Mouse (Mus musculus) embryo, embryonic 11.5 days (tissue): Measurements from ENCODE around the gene Vasp.
A peak's percentile ranks its signal among the peaks of the same experiment; 100 is the strongest.

Experiments used
- DNase-seq: peaks from one replicate; pipeline ENCODE4 v3.0.0-alpha.2; 2012; ENCODE audit warnings: low read depth, low spot score

Gene Vasp

GRCm38 (mm10) chr7:19271238-19272172, at the start of gene Vasp:
TSS of gene Vasp (minus strand) at chr7:19271817.
- peak; percentile 73 for DNase-seq

- DNase-seq = no peak
Measured at GRCm38 (mm10) chr7:19320637-19321036, 49.0 kb upstream of the Vasp start.

GRCm38 (mm10) chr7:19319906-19320305, 48.3 kb upstream of the Vasp start:
- peak; percentile 96 for DNase-seq

GRCm38 (mm10) chr7:19319458-19319857, 47.8 kb upstream of the Vasp start:
- no peak for DNase-seq

GRCm38 (mm10) chr7:19318676-19319075, 47.1 kb upstream of the Vasp start:
- no peak for DNase-seq

GRCm38 (mm10) chr7:19318201-19318600, 46.6 kb upstream of the Vasp start:
- no peak for DNase-seq

GRCm38 (mm10) chr7:19316451-19317161, 45.0 kb upstream of the Vasp start:
- no peak for DNase-seq

- DNase-seq = no peak
Measured at GRCm38 (mm10) chr7:19314033-19314432, 42.4 kb upstream of the Vasp start.

- no peak for DNase-seq
Measured at GRCm38 (mm10) chr7:19311991-19312390, 40.4 kb upstream of the Vasp start.

GRCm38 (mm10) chr7:19309884-19310641, 38.4 kb upstream of the Vasp start, which contains the start of gene Fosb:
TSS of gene Fosb (minus strand) at chr7:19310051.
- DNase-seq = peak; percentile 92

GRCm38 (mm10) chr7:19309278-19309883, 37.8 kb upstream of the Vasp start:
- DNase-seq = no peak

- peak; percentile 91 for DNase-seq
Measured at GRCm38 (mm10) chr7:19308454-19309277, 37.0 kb upstream of the Vasp start.

GRCm38 (mm10) chr7:19307739-19308453, 36.3 kb upstream of the Vasp start:
- DNase-seq = no peak

- DNase-seq = no peak
Measured at GRCm38 (mm10) chr7:19306819-19307738, 35.5 kb upstream of the Vasp start.

- no peak for DNase-seq
Measured at GRCm38 (mm10) chr7:19305796-19306765, 34.5 kb upstream of the Vasp start.

- DNase-seq = no peak
Measured at GRCm38 (mm10) chr7:19305413-19305735, 33.8 kb upstream of the Vasp start.

GRCm38 (mm10) chr7:19304501-19305412, 33.1 kb upstream of the Vasp start:
- DNase-seq = no peak
